Mouse (Mus musculus): ENCODE results near the gene Atg2b.

GRCm38 (mm10) chr12:105642770-105643321 is 42.2 kb downstream of the Atg2b start:
- no peak for TF ChIP-seq POLR2A (IDR thresholded peaks at IDR 0.05; ENCODE audit: borderline replicate concordance, extremely low read depth, low read depth, low read length)
- no peak for TF ChIP-seq CTCF (IDR thresholded peaks at IDR 0.05; ENCODE audit: insufficient read depth, low read length)
